Comparison of ENCODE assay signal across 17 mouse cellular contexts in genomic region chr10:43993198-43993597, GRCm38 (mm10).
DNase-seq lines count a peak whose midpoint lies in the region; ATAC-seq and TF ChIP-seq lines count a peak whose summit lies in the region.
"Had no signal": no experiment of that assay in that cellular context is flagged by ENCODE, and none has a peak within 500 bp of the region (broad histone marks: within the 10 kb centered on the region; RNA-seq: fewer than 3 reads in every experiment).

No protein-coding gene starts in this region.

- H3K27ac ChIP-seq in heart, embryonic 11.5 days (ENCODE audit: low read depth, low read length), result no peak overlapping the region
- no peak overlapping the region for H3K27ac ChIP-seq in ES-Bruce4 (ENCODE audit: insufficient read depth, low read length)
- H3K27ac ChIP-seq: intestine, embryonic 15.5 days; limb, embryonic 10.5 days; lung, embryonic 15.5 days; stomach, postnatal 0 days had no signal

- H3K4me1 ChIP-seq in heart, embryonic 11.5 days (ENCODE audit: control insufficient read depth, insufficient read depth, low read length), result 0 out of 2 replicates have a peak, but pooled peaks cover 3% of the 10 kb centered on the region
- no peaks in the 10 kb centered on the region for H3K4me1 ChIP-seq in ES-Bruce4 (ENCODE audit: control insufficient read depth, insufficient read depth, low read length)
- H3K4me1 ChIP-seq: intestine, embryonic 15.5 days; limb, embryonic 10.5 days; lung, embryonic 15.5 days had no signal

- H3K4me3 ChIP-seq in heart, embryonic 11.5 days (ENCODE audit: low read depth, low read length), result no peak overlapping the region
- H3K4me3 ChIP-seq in ES-Bruce4 (ENCODE audit: low read depth, low read length), result no peak overlapping the region
- H3K4me3 ChIP-seq: intestine, embryonic 15.5 days; limb, embryonic 10.5 days; lung, embryonic 15.5 days had no signal

- H3K9ac ChIP-seq in heart, embryonic 11.5 days (ENCODE audit: low read depth, low read length), result no peak overlapping the region
- no peak overlapping the region for H3K9ac ChIP-seq in ES-Bruce4 (ENCODE audit: low read depth, poor library complexity, severe bottlenecking)
- H3K9ac ChIP-seq: intestine, embryonic 15.5 days; lung, embryonic 15.5 days had no signal

- H3K27me3 ChIP-seq in heart, embryonic 11.5 days (ENCODE audit: control insufficient read depth, insufficient read depth, low read length), result no peaks in the 10 kb centered on the region
- H3K27me3 ChIP-seq in ES-Bruce4 (ENCODE audit: control insufficient read depth, insufficient read depth, low read length, poor library complexity, severe bottlenecking), result no peaks in the 10 kb centered on the region
- H3K27me3 ChIP-seq: intestine, embryonic 15.5 days; lung, embryonic 15.5 days had no signal

- TF ChIP-seq EP300 in ES-Bruce4 (IDR thresholded peaks at IDR 0.05; ENCODE audit: insufficient read depth, low read depth, low read length), result peak; percentile 64; the same call in 1 of the 2 replicates

- no peaks in the 10 kb centered on the region for H3K9me3 ChIP-seq in heart, embryonic 11.5 days (replicated peaks; ENCODE audit: control insufficient read depth, low read length)
- H3K9me3 ChIP-seq in ES-Bruce4 (replicated peaks; ENCODE audit: control insufficient read depth, insufficient read depth, low read length, poor library complexity, severe bottlenecking), result no peaks in the 10 kb centered on the region
- H3K9me3 ChIP-seq: intestine, embryonic 15.5 days; limb, embryonic 10.5 days; lung, embryonic 15.5 days had no signal

- 43% methylated on average over 6 of the region's 6 CpGs for WGBS in heart, embryonic 11.5 days (ENCODE audit: insufficient replicate concordance)

- DNase-seq in adrenal gland, postnatal 25 days, result peak; percentile 10
- DNase-seq in adrenal gland, adult 8-10 months, result no peak
- peak; percentile 19 for DNase-seq in heart, postnatal 4 days
- peak; percentile 87 for DNase-seq in R1 (ENCODE audit: low read depth, low spot score)
- DNase-seq in layer of hippocampus, postnatal 36 days, result no peak
- no peak for DNase-seq in kidney, adult 8-10 months
- DNase-seq: cerebellum, postnatal 25 days; gastrocnemius, postnatal 14 days; right cerebral cortex, postnatal 14 days; thymus, postnatal 14 days had no signal

- H3K36me3 ChIP-seq in heart, embryonic 11.5 days (ENCODE audit: control insufficient read depth, insufficient read depth, low read length), result no peaks in the 10 kb centered on the region
- H3K36me3 ChIP-seq in ES-Bruce4 (ENCODE audit: control insufficient read depth, insufficient read depth, low read length, poor library complexity, severe bottlenecking), result no peaks in the 10 kb centered on the region
- H3K36me3 ChIP-seq: intestine, embryonic 15.5 days; limb, embryonic 10.5 days; lung, embryonic 15.5 days had no signal

- ATAC-seq in heart, embryonic 11.5 days (replicated peaks; ENCODE audit: insufficient number of reproducible peaks, low FRiP score, low TSS enrichment), result no peak
- ATAC-seq: intestine, embryonic 15.5 days had no signal

- TF ChIP-seq CTCF in ES-Bruce4 (IDR thresholded peaks at IDR 0.05; ENCODE audit: low read depth, low read length), result no peak

- TF ChIP-seq POLR2A in ES-Bruce4 (IDR thresholded peaks at IDR 0.05; ENCODE audit: insufficient read depth, low read length), result no peak

- H3K4me2 ChIP-seq in heart, embryonic 11.5 days, result no peak overlapping the region
- H3K4me2 ChIP-seq: intestine, embryonic 15.5 days; liver, embryonic 11.5 days; lung, embryonic 15.5 days had no signal

Comparison
In these comparisons a context has a peak if more than half of its experiments do, and no peak if none do; other contexts are left out.
1. DNase-seq: peak in adrenal gland, postnatal 25 days (single experiment), heart, postnatal 4 days (single experiment) and R1 (single experiment); none in adrenal gland, adult 8-10 months (single experiment), layer of hippocampus, postnatal 36 days (0 of 2) and kidney, adult 8-10 months (0 of 2).